21 mouse cellular contexts compared by ENCODE assay signal in genomic region chr11:31362856-31363255, GRCm38 (mm10). TPM values are rescaled to one million over a fixed set of nuclear protein-coding genes. Genes with fewer than 3 reads are reported as not detected.
DNase-seq lines count a peak whose midpoint lies in the region; ATAC-seq and TF ChIP-seq lines count a peak whose summit lies in the region.
"Had no signal": no experiment of that assay in that cellular context is flagged by ENCODE, and none has a peak within 500 bp of the region (broad histone marks: within the 10 kb centered on the region; RNA-seq: fewer than 3 reads in every experiment).

No protein-coding gene starts in this region.

- intact Hi-C loops in gastrocnemius, postnatal 14 days (cut with DNase I; ENCODE audit: low total_unique reads), result loop anchor here (10.0 kb wide), 1 partner anchor 242 kb away; no protein-coding TSS in a partner anchor

- TF ChIP-seq CTCF in lung, postnatal 0 days (IDR thresholded peaks at IDR 0.05), result no peak

- WGBS in heart, embryonic 15.5 days, result 74% methylated on average over 1 of the region's 1 CpGs
- WGBS in lung, postnatal 0 days, result 84% methylated on average over 1 of the region's 1 CpGs

- H3K9me3 ChIP-seq in heart, embryonic 15.5 days (replicated peaks), result no peaks in the 10 kb centered on the region
- H3K9me3 ChIP-seq in lung, postnatal 0 days (ENCODE audit: low read length), result no peaks in the 10 kb centered on the region
- H3K9me3 ChIP-seq: embryonic facial prominence, embryonic 15.5 days; forebrain, embryonic 10.5 days; forebrain, embryonic 15.5 days; G1E; heart, embryonic 12.5 days; hindbrain, embryonic 10.5 days had no signal

- no peak overlapping the region for H3K4me2 ChIP-seq in heart, embryonic 15.5 days
- H3K4me2 ChIP-seq in lung, postnatal 0 days (replicated peaks; ENCODE audit: low read depth, low read length), result no peak overlapping the region
- H3K4me2 ChIP-seq: embryonic facial prominence, embryonic 15.5 days; forebrain, embryonic 15.5 days; heart, embryonic 12.5 days; hindbrain, embryonic 14.5 days had no signal

- H3K36me3 ChIP-seq in heart, embryonic 15.5 days, result no peaks in the 10 kb centered on the region
- H3K36me3 ChIP-seq in lung, postnatal 0 days (ENCODE audit: insufficient read depth, low read length), result no peaks in the 10 kb centered on the region
- H3K36me3 ChIP-seq: embryonic facial prominence, embryonic 15.5 days; forebrain, embryonic 15.5 days; G1E; heart, embryonic 12.5 days; hindbrain, embryonic 10.5 days had no signal

- 0 out of 2 replicates have a peak, but pooled peaks cover 3% of the 10 kb centered on the region for H3K27me3 ChIP-seq in heart, embryonic 15.5 days
- H3K27me3 ChIP-seq in lung, postnatal 0 days (replicated peaks; ENCODE audit: insufficient read depth, low read length), result no peaks in the 10 kb centered on the region
- H3K27me3 ChIP-seq: forebrain, embryonic 15.5 days had no signal

- no peak for TF ChIP-seq EP300 in lung, postnatal 0 days (IDR thresholded peaks at IDR 0.05)

- no peak for ATAC-seq in heart, embryonic 15.5 days (replicated peaks; ENCODE audit: insufficient number of reproducible peaks, insufficient read depth, low FRiP score, low read depth)
- ATAC-seq in lung, postnatal 0 days, result peak; percentile 71
- ATAC-seq: CD4-positive, CD25-positive, alpha-beta regulatory T cell, adult 4 months; forebrain, embryonic 15.5 days; intestine, embryonic 16.5 days had no signal

- H3K27ac ChIP-seq in heart, embryonic 15.5 days, result peak overlapping the region; percentile 21; the same call in 1 of the 2 replicates
- H3K27ac ChIP-seq in lung, postnatal 0 days (ENCODE audit: low read length), result no peak overlapping the region
- H3K27ac ChIP-seq: embryonic facial prominence, embryonic 15.5 days; forebrain, embryonic 10.5 days; forebrain, embryonic 15.5 days; hindbrain, embryonic 10.5 days; hindbrain, embryonic 14.5 days had no signal

- H3K4me3 ChIP-seq in heart, embryonic 15.5 days, result no peak overlapping the region
- no peak overlapping the region for H3K4me3 ChIP-seq in lung, postnatal 0 days (ENCODE audit: low read depth, low read length)
- H3K4me3 ChIP-seq: embryonic facial prominence, embryonic 15.5 days; erythroblast, embryonic 14.5 days; forebrain, embryonic 10.5 days; forebrain, embryonic 15.5 days; heart, embryonic 12.5 days; hindbrain, embryonic 10.5 days had no signal

- H3K9ac ChIP-seq in heart, embryonic 15.5 days, result no peak overlapping the region
- H3K9ac ChIP-seq in lung, postnatal 0 days (replicated peaks; ENCODE audit: low read depth), result no peak overlapping the region
- H3K9ac ChIP-seq: embryonic facial prominence, embryonic 15.5 days; forebrain, embryonic 15.5 days; heart, embryonic 12.5 days; hindbrain, embryonic 14.5 days had no signal

- DNase-seq in embryo, embryonic 10 days (ENCODE audit: low spot score), result peak; percentile 1
- no peak for DNase-seq in embryo, embryonic 9.5 days (ENCODE audit: extremely low spot score)
- DNase-seq in heart, adult 18-20 months, result no peak
- peak; percentile 35 for DNase-seq in lung, postnatal 0 days (ENCODE audit: low spot score)
- no peak for DNase-seq in lung, postnatal 14 days
- no peak for DNase-seq in gastrocnemius, postnatal 14 days
- DNase-seq: B cell, adult 2 months; cerebellum, adult 18-20 months; cerebellum, adult 9-11 months; cerebellum, postnatal 36 days had no signal

- H3K4me1 ChIP-seq in heart, embryonic 15.5 days (replicated peaks), result peaks cover 16% of the 10 kb centered on the region
- no peaks in the 10 kb centered on the region for H3K4me1 ChIP-seq in lung, postnatal 0 days (ENCODE audit: insufficient read depth, low read depth, low read length)
- H3K4me1 ChIP-seq: forebrain, embryonic 15.5 days; hindbrain, embryonic 10.5 days had no signal

RNA-seq across cellular contexts. Expression of gene Stc2, which starts 7.0 kb away (rescaled TPM):
- 4.0 and 4.5 TPM in 2 replicates for polyA plus RNA-seq in heart, embryonic 15.5 days (2015; fragmentation: Nextera tagmentation; extraction: Ambion mirVana)
- 10 to 100 TPM; 11.4 to 14.5 TPM for total RNA-seq in heart, adult 18-20 months (2021)
- polyA plus RNA-seq in lung, postnatal 0 days (2015; fragmentation: Nextera tagmentation; extraction: Ambion mirVana), result 0.66 and 0.93 TPM in 2 replicates
- 1 to 10 TPM; 9.8 to 9.9 TPM for total RNA-seq in gastrocnemius, postnatal 14 days (2021)
- polyA plus RNA-seq: erythroblast, embryonic 14.5 days; G1E had no signal

Comparison
In these comparisons a context has a peak if more than half of its experiments do, and no peak if none do; other contexts are left out.
1. DNase-seq: peak in embryo, embryonic 10 days (single experiment) and lung, postnatal 0 days (single experiment); none in embryo, embryonic 9.5 days (single experiment), heart, adult 18-20 months (0 of 2), lung, postnatal 14 days (single experiment) and gastrocnemius, postnatal 14 days (single experiment).